Mouse (Mus musculus): ENCODE results near the gene Il2ra. TPM values are rescaled to one million over a fixed set of nuclear protein-coding genes. Genes with fewer than 3 reads are reported as not detected.

Il2ra gene
- polyA plus RNA-seq, 1 experiment from 2014 or later, result 0.05 TPM

DNA sequence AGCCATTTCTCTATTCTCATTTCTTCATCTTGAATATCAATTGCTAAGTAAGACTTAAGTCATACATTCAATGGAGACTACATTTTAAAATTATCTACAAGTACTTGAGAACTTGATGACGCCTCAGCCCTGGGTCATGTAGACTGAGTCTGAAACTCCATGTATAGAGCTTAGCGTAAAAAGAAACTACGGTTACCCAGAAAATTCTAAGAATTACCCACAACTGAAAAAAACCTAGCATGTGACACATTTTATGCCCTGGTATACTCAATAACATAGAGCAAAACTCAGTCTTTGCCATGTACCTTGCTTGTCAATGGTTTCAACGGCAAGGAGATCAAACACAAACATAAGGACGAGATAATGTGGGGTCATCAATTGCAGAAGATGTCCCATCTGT is 16.7 kb upstream of the Il2ra start, which contains the start of gene Gm17490:
Gene Gm17490, minus strand, starts transcription at position 375 of the 400 bp plus-strand sequence.
- no peak within 1 kb of the TSS for H3K4me2 ChIP-seq (replicated peaks; ENCODE audit: low read depth)
- H3K9me3 ChIP-seq (ENCODE audit: control insufficient read depth), result no peaks in the 10 kb centered on the region
- no peaks in the 10 kb centered on the region for H3K36me3 ChIP-seq (ENCODE audit: control insufficient read depth, insufficient read depth)
- H3K4me1 ChIP-seq (replicated peaks; ENCODE audit: control insufficient read depth, insufficient read depth, low read length), result no peaks in the 10 kb centered on the region
- H3K9ac ChIP-seq (ENCODE audit: low read depth, low read length), result no peak within 1 kb of the TSS
- no peak within 1 kb of the TSS for H3K27ac ChIP-seq (ENCODE audit: low read depth, low read length)
- no peak for TF ChIP-seq CTCF (IDR thresholded peaks at IDR 0.05; ENCODE audit: low read depth)
- ATAC-seq, result no peak
- H3K4me3 ChIP-seq (ENCODE audit: low read depth, low read length), result no peak within 1 kb of the TSS
- 93% methylated on average over 5 of the region's 5 CpGs for whole genome bisulfite sequencing
- no peaks in the 10 kb centered on the region for H3K27me3 ChIP-seq (replicated peaks; ENCODE audit: control insufficient read depth, insufficient read depth, low read length)

DNA sequence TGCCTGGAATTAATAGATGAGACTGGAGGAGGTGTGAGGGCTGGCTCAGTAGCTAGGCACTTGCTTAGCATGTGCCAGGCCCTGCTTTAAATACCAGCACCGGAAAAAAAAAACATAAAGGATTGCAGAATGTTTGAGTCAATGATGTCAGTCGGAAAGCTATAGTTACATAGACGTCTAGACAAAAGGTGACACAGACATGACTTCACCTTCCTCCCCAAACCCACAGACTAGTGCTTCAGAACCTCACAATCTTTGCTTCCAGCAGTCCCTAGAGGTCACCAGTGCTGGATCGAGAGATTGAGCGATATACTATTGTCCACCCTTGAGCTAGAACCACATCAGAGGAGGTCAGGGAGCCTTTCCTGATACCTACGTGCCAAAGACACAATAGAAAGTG is 7.6 kb upstream of the Il2ra start:
- 87% methylated on average over 6 of the region's 6 CpGs for WGBS
- TF ChIP-seq CTCF (IDR thresholded peaks at IDR 0.05; ENCODE audit: low read depth), result no peak
- Histone ChIP-seq H3K4me3 (ENCODE audit: low read depth, low read length) (no peak overlapping the region), H3K9ac (ENCODE audit: low read depth, low read length) (no peak overlapping the region), H3K4me1 (replicated peaks; ENCODE audit: control insufficient read depth, insufficient read depth, low read length) (no peaks in the 10 kb centered on the region), H3K9me3 (ENCODE audit: control insufficient read depth) (no peaks in the 10 kb centered on the region), H3K36me3 (ENCODE audit: control insufficient read depth, insufficient read depth) (no peaks in the 10 kb centered on the region), H3K4me2 (replicated peaks; ENCODE audit: low read depth) (no peak overlapping the region), H3K27me3 (replicated peaks; ENCODE audit: control insufficient read depth, insufficient read depth, low read length) (no peaks in the 10 kb centered on the region), H3K27ac (ENCODE audit: low read depth, low read length) (no peak overlapping the region)
- ATAC-seq, result no peak

DNA sequence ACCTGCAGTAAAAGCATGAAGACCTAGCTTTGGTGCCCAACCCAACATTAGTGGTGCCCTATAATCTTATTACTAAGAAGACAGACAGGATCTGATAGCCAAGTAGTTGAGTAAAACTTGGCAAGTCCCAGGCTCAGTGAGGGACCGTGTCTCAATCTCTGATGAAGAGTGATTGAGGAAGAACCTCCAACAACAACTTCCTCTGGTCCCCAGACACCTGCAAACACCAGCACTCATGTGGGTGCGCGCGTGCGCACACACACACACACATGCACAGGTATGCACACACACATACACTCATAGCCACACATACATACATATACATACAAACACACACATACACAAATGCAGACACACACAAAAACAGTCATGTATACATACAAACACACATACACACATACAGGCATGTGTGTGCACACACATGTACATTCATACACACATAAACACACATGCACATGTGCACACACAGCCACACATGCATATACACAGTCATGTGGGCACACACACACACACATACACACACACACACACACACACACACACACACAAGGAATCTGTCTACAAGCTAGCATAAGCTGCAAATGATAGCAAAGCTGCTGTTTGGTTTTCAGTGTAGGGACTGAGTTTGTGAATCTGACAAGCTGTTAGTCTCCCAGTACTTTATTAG is 7.0 kb upstream of the Il2ra start:
- Histone ChIP-seq H3K4me2 (replicated peaks; ENCODE audit: low read depth) (no peak overlapping the region), H3K4me1 (replicated peaks; ENCODE audit: control insufficient read depth, insufficient read depth, low read length) (no peaks in the 10 kb centered on the region), H3K4me3 (ENCODE audit: low read depth, low read length) (no peak overlapping the region), H3K27me3 (replicated peaks; ENCODE audit: control insufficient read depth, insufficient read depth, low read length) (no peaks in the 10 kb centered on the region), H3K9ac (ENCODE audit: low read depth, low read length) (no peak overlapping the region), H3K9me3 (ENCODE audit: control insufficient read depth) (no peaks in the 10 kb centered on the region), H3K27ac (ENCODE audit: low read depth, low read length) (no peak overlapping the region), H3K36me3 (ENCODE audit: control insufficient read depth, insufficient read depth) (no peaks in the 10 kb centered on the region)
- 95% methylated on average over 5 of the region's 5 CpGs for WGBS
- no peak for ATAC-seq
- TF ChIP-seq CTCF (IDR thresholded peaks at IDR 0.05; ENCODE audit: low read depth), result no peak

DNA sequence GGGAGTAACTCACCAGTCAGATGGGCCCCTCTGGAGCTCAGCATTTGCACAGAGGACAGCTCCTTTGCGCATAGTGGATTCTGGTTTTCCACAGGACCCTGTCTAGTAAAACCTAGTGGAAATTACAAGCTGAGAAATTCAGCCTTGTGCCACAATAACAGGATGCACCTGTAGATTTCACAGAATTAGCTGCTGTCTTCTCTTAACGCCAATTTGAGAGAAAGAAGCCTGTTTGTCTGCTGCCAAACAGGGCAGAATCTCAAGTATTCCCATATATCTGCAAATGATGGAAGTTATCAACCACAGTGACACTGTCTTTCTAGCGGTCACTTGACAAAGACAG is 6.5 kb upstream of the Il2ra start:
- Histone ChIP-seq H3K9ac (ENCODE audit: low read depth, low read length) (no peak overlapping the region), H3K9me3 (ENCODE audit: control insufficient read depth) (no peaks in the 10 kb centered on the region), H3K27me3 (replicated peaks; ENCODE audit: control insufficient read depth, insufficient read depth, low read length) (no peaks in the 10 kb centered on the region), H3K4me3 (ENCODE audit: low read depth, low read length) (no peak overlapping the region), H3K27ac (ENCODE audit: low read depth, low read length) (no peak overlapping the region), H3K36me3 (ENCODE audit: control insufficient read depth, insufficient read depth) (no peaks in the 10 kb centered on the region), H3K4me1 (replicated peaks; ENCODE audit: control insufficient read depth, insufficient read depth, low read length) (no peaks in the 10 kb centered on the region), H3K4me2 (replicated peaks; ENCODE audit: low read depth) (no peak overlapping the region)
- ATAC-seq, result no peak
- WGBS, result 63% methylated on average over 3 of the region's 3 CpGs
- TF ChIP-seq CTCF (IDR thresholded peaks at IDR 0.05; ENCODE audit: low read depth), result no peak

DNA sequence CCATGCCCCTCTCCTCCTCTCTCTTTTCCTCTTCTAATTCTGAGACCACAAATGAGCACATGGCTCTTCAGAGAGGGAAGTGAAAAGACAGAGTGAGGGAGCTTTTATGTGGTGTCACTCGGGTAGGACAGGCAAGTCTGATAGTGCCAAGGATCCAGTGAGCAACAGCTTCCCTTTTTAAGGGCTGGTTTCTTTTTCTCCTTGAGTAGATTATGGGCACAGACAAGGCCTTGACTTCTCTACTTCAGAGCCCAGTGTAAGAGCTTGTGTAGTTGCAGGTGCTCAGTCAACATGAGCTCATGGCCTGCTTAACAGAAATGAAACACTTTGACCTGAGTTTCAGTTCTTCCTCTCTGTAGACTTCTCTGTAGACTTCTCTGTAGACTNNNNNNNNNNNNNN is 5.5 kb upstream of the Il2ra start:
- Histone ChIP-seq H3K36me3 (ENCODE audit: control insufficient read depth, insufficient read depth) (no peaks in the 10 kb centered on the region), H3K4me2 (replicated peaks; ENCODE audit: low read depth) (no peak overlapping the region), H3K9ac (ENCODE audit: low read depth, low read length) (no peak overlapping the region), H3K4me1 (replicated peaks; ENCODE audit: control insufficient read depth, insufficient read depth, low read length) (no peaks in the 10 kb centered on the region), H3K9me3 (ENCODE audit: control insufficient read depth) (no peaks in the 10 kb centered on the region), H3K4me3 (ENCODE audit: low read depth, low read length) (no peak overlapping the region), H3K27ac (ENCODE audit: low read depth, low read length) (no peak overlapping the region), H3K27me3 (replicated peaks; ENCODE audit: control insufficient read depth, insufficient read depth, low read length) (no peaks in the 10 kb centered on the region)
- no peak for ATAC-seq
- no peak for TF ChIP-seq CTCF (IDR thresholded peaks at IDR 0.05; ENCODE audit: low read depth)
- WGBS, result 47% methylated on average over 1 of the region's 1 CpGs

DNA sequence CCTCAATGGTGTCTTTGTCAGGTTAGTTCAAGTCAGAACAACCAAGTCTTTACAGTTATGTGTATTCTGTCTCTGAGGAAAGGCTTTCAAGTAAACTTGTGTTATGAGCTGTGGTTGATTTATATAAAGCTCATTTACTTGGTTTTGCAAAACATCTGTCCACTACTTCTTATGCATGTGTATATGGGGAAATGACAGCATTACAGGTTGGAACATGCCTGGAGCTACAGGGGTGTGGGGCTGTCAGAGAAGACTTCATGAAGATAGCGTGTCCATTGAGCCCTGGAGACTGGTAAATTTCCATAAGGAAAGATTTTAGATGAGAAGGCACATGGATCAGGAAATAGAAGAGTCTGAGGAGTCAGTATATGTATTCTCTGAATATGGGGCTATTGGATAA is 1.4 kb downstream of the Il2ra start:
- no peak for TF ChIP-seq CTCF (IDR thresholded peaks at IDR 0.05; ENCODE audit: low read depth)
- H3K27ac ChIP-seq (ENCODE audit: low read depth, low read length), result no peak overlapping the region
- H3K4me2 ChIP-seq (replicated peaks; ENCODE audit: low read depth), result no peak overlapping the region
- no peak overlapping the region for H3K4me3 ChIP-seq (ENCODE audit: low read depth, low read length)
- WGBS, result 84% methylated on average over 1 of the region's 1 CpGs
- H3K27me3 ChIP-seq (replicated peaks; ENCODE audit: control insufficient read depth, insufficient read depth, low read length), result no peaks in the 10 kb centered on the region
- no peak for ATAC-seq
- H3K36me3 ChIP-seq (ENCODE audit: control insufficient read depth, insufficient read depth), result no peaks in the 10 kb centered on the region
- no peaks in the 10 kb centered on the region for H3K9me3 ChIP-seq (ENCODE audit: control insufficient read depth)
- no peaks in the 10 kb centered on the region for H3K4me1 ChIP-seq (replicated peaks; ENCODE audit: control insufficient read depth, insufficient read depth, low read length)
- no peak overlapping the region for H3K9ac ChIP-seq (ENCODE audit: low read depth, low read length)

DNA sequence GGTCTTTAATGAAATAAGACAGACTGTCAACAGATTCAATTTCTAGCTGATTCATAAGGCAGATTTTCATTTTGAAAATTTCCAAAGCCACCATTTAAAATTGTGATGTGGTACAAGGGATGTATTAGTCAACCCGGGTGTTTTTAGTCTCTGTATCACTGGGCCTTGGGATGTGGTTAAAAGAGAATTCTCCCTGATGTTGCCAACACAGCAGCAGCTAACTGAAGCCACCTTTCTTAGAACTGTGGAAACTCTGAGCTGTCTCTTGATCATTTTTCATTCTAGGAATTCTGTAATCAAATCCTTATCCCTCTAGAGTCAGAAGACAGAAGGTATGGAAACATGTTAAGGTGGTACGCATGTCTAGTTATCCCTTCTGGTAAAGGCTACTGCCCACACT is 2.7 kb downstream of the Il2ra start:
- no peak for ATAC-seq
- Histone ChIP-seq H3K4me2 (replicated peaks; ENCODE audit: low read depth) (no peak overlapping the region), H3K9ac (ENCODE audit: low read depth, low read length) (no peak overlapping the region), H3K4me1 (replicated peaks; ENCODE audit: control insufficient read depth, insufficient read depth, low read length) (no peaks in the 10 kb centered on the region), H3K4me3 (ENCODE audit: low read depth, low read length) (no peak overlapping the region), H3K27ac (ENCODE audit: low read depth, low read length) (no peak overlapping the region), H3K27me3 (replicated peaks; ENCODE audit: control insufficient read depth, insufficient read depth, low read length) (no peaks in the 10 kb centered on the region), H3K9me3 (ENCODE audit: control insufficient read depth) (no peaks in the 10 kb centered on the region), H3K36me3 (ENCODE audit: control insufficient read depth, insufficient read depth) (no peaks in the 10 kb centered on the region)
- TF ChIP-seq CTCF (IDR thresholded peaks at IDR 0.05; ENCODE audit: low read depth), result no peak
- 88% methylated on average over 2 of the region's 2 CpGs for WGBS

Measured in intestine, postnatal 0 days (tissue).